Mouse (Mus musculus) heart, postnatal 0 days (tissue): ENCODE measurements at regions not wholly inside any gene's neighbourhood (a gene's known extent, or its start where the extent isn't known, plus 50 kb on each side); places are given as distances from the start of the nearest gene placed in this dataset.

Experiments used
- CTCF ChIP-seq: IDR thresholded peaks from 2 replicates; pipeline ENCODE4 v1.5.1; 2016; ENCODE audit warnings: antibody characterized with exemption, control low read depth, low read depth
- EP300 ChIP-seq: IDR thresholded peaks from 2 replicates; pipeline ENCODE4 v1.6.1; 2016; ENCODE audit warnings: antibody characterized with exemption, low read depth

DNA sequence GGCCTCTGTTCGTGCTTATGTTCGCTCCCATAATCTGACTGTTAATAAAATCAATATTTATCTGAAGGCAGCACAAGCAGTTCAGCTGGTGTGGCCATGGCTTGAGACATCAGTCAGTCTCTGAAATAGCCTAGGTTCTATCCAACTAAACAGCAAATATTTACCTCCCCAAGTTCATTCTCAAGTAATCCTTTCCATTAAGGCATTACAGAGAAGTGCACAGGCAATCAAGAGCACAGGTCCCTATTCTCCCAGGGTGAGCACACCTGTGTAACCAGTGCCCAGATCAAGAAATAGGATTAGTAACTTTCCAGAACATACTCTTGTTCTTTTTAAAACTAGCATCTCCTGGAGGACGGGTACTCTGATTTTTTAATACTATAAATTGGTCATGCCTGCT lies 199.2 kb upstream of the Bmp2 start:
- TF ChIP-seq CTCF, result no peak
- TF ChIP-seq EP300, result no peak
